In the genomic region with DNA sequence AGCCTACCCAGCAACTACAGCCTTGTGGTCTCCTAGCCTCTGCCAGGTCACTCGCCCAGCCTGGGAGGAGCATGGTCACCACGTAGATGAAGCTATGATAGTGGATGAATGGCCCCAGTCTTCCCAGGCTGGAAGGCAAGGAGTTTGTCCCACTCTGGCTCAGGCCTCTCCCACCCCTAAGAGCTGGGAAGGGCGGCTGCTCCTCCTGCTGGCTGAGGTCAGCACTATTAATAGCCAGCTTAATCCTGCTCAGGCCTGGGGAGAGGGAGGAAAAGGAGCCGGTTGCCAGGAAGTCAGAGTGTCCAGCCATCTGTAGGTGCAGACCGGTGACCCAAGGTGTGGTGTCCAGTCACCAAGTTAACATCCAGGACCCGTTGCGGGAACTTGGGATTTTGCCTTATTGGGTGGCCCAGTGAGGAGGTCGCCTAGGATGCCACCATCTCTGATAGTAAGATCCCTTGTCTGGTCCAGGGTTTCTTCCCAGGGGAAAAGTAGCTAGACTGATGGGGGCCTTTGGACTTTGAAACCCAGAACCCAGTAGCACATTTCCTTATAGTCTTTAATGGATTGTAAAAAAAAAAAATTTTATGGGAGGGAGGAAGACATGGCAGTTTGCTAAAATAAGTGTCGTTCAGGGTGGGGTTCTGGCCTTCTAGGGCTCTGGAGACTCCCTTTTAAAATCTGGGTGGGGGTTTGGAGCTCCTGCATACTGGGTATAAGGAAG, we compare ENCODE assay signal across 8 mouse cellular contexts. TPM values are rescaled to one million over a fixed set of nuclear protein-coding genes. Genes with fewer than 3 reads are reported as not detected.
DNase-seq lines count a peak whose midpoint lies in the region; ATAC-seq and TF ChIP-seq lines count a peak whose summit lies in the region.

No protein-coding gene starts in this region.

- no peak overlapping the region for H3K9ac ChIP-seq in forebrain, embryonic 12.5 days
- no peak overlapping the region; the same call in 1 of the 2 replicates for H3K9ac ChIP-seq in limb, embryonic 11.5 days (ENCODE audit: low read length)
- no peak overlapping the region for H3K9ac ChIP-seq in midbrain, postnatal 0 days (replicated peaks; ENCODE audit: low read length, poor library complexity, severe bottlenecking)

- 50% methylated on average over 9 of the region's 9 CpGs for WGBS in forebrain, embryonic 12.5 days
- WGBS in limb, embryonic 11.5 days, result 45% methylated on average over 9 of the region's 9 CpGs
- 46% methylated on average over 9 of the region's 9 CpGs for WGBS in midbrain, postnatal 0 days

- H3K4me2 ChIP-seq in forebrain, embryonic 12.5 days, result no peak overlapping the region
- no peak overlapping the region for H3K4me2 ChIP-seq in limb, embryonic 11.5 days (ENCODE audit: low read depth, severe bottlenecking)
- H3K4me2 ChIP-seq in midbrain, postnatal 0 days (ENCODE audit: low read depth, low read length, poor library complexity, severe bottlenecking), result no peak overlapping the region

- ATAC-seq in forebrain, embryonic 12.5 days (ENCODE audit: low FRiP score), result 0 out of 2 replicates have a peak, but pooled peaks have one; percentile 36
- peak; percentile 61 for ATAC-seq in limb, embryonic 11.5 days (ENCODE audit: insufficient number of reproducible peaks, low FRiP score, low TSS enrichment, low read depth)
- ATAC-seq in midbrain, postnatal 0 days (ENCODE audit: low FRiP score), result peak; percentile 58; the same call in 1 of the 2 replicates

- intact Hi-C loops in heart, postnatal 14 days (cut with DNase I), result loop anchor here (2.0 to 5.0 kb wide), 3 partner anchors 50 to 168 kb away; a partner anchor contains a TSS
- intact Hi-C loops in left cerebral cortex, postnatal 25 days (cut with DNase I), result no loop called here

- no peak overlapping the region for H3K27ac ChIP-seq in forebrain, embryonic 12.5 days
- no peak overlapping the region for H3K27ac ChIP-seq in limb, embryonic 11.5 days (replicated peaks; ENCODE audit: low read depth, low read length)
- no peak overlapping the region for H3K27ac ChIP-seq in midbrain, postnatal 0 days (ENCODE audit: low read depth, low read length)

- no peak overlapping the region for H3K4me3 ChIP-seq in forebrain, embryonic 12.5 days (replicated peaks)
- no peak overlapping the region for H3K4me3 ChIP-seq in limb, embryonic 11.5 days (ENCODE audit: low read depth, low read length)
- H3K4me3 ChIP-seq in midbrain, postnatal 0 days (ENCODE audit: low read depth, low read length), result no peak overlapping the region

- H3K27me3 ChIP-seq in forebrain, embryonic 12.5 days, result no peaks in the 10 kb centered on the region
- no peaks in the 10 kb centered on the region for H3K27me3 ChIP-seq in limb, embryonic 11.5 days (ENCODE audit: control insufficient read depth, insufficient read depth, low read length)
- H3K27me3 ChIP-seq in midbrain, postnatal 0 days (ENCODE audit: insufficient read depth, low read length), result no peaks in the 10 kb centered on the region

- peak; percentile 68 for DNase-seq in 3T3-L1 (ENCODE audit: low read depth, low spot score)
- peak; percentile 43 for DNase-seq in adrenal gland, postnatal 25 days
- peak; percentile 72 to 78 for DNase-seq in heart, postnatal 14 days
- peak; percentile 69 for DNase-seq in limb, embryonic 11.5 days (ENCODE audit: low spot score)
- DNase-seq in midbrain, postnatal 0 days (ENCODE audit: low spot score), result peak; percentile 59
- DNase-seq in left cerebral cortex, postnatal 25 days (ENCODE audit: low spot score in 2 of 2), result no peak
- DNase-seq in thymus, adult 18-20 months, result no peak

- peaks cover 6% of the 10 kb centered on the region for H3K4me1 ChIP-seq in forebrain, embryonic 12.5 days
- H3K4me1 ChIP-seq in limb, embryonic 11.5 days (ENCODE audit: control insufficient read depth, insufficient read depth, low read length), result peaks cover 15% of the 10 kb centered on the region
- H3K4me1 ChIP-seq in midbrain, postnatal 0 days (ENCODE audit: insufficient read depth, low read length), result no peaks in the 10 kb centered on the region

- H3K9me3 ChIP-seq in forebrain, embryonic 12.5 days, result no peaks in the 10 kb centered on the region
- no peaks in the 10 kb centered on the region for H3K9me3 ChIP-seq in limb, embryonic 11.5 days (ENCODE audit: control insufficient read depth, low read length)
- no peaks in the 10 kb centered on the region for H3K9me3 ChIP-seq in midbrain, postnatal 0 days (ENCODE audit: low read length)

- no peaks in the 10 kb centered on the region for H3K36me3 ChIP-seq in forebrain, embryonic 12.5 days (replicated peaks)
- no peaks in the 10 kb centered on the region for H3K36me3 ChIP-seq in limb, embryonic 11.5 days (ENCODE audit: control insufficient read depth, insufficient read depth, low read length)
- H3K36me3 ChIP-seq in midbrain, postnatal 0 days (ENCODE audit: insufficient read depth, low read length), result no peaks in the 10 kb centered on the region

- TF ChIP-seq CTCF in midbrain, postnatal 0 days (IDR thresholded peaks at IDR 0.05), result peak; percentile 67

RNA-seq across cellular contexts. Expression of a gene that starts 19.1 kb away (rescaled TPM):
- 36.7 and 53.2 TPM in 2 replicates for total RNA-seq in adrenal gland, postnatal 25 days (2021)
- polyA plus RNA-seq in forebrain, embryonic 12.5 days (2016; fragmentation: Nextera tagmentation; extraction: Ambion mirVana), result 3.4 and 4.5 TPM in 2 replicates
- total RNA-seq in heart, postnatal 14 days (2021), result 10 to 100 TPM; 12.9 to 15.6 TPM
- 4.8 and 6.0 TPM in 2 replicates for polyA plus RNA-seq in limb, embryonic 11.5 days (2014; fragmentation: Nextera tagmentation; extraction: Ambion mirVana)
- 32.9 and 40.8 TPM in 2 replicates for total RNA-seq in midbrain, postnatal 0 days (2014; rRNA removed)
- polyA plus RNA-seq in midbrain, postnatal 0 days (2015; fragmentation: Nextera tagmentation; extraction: Ambion mirVana), result 4.3 and 5.2 TPM in 2 replicates
- total RNA-seq in left cerebral cortex, postnatal 25 days (2021), result 10 to 100 TPM; 32.1 to 32.7 TPM

RNA-seq across cellular contexts. Expression of a gene that starts 21.2 kb away (rescaled TPM):
- total RNA-seq in adrenal gland, postnatal 25 days (2021), result 4.8 and 5.2 TPM in 2 replicates
- 9.9 and 11.3 TPM in 2 replicates for polyA plus RNA-seq in forebrain, embryonic 12.5 days (2016; fragmentation: Nextera tagmentation; extraction: Ambion mirVana)
- 1 to 10 TPM; 3.4 to 4.1 TPM for total RNA-seq in heart, postnatal 14 days (2021)
- polyA plus RNA-seq in limb, embryonic 11.5 days (2014; fragmentation: Nextera tagmentation; extraction: Ambion mirVana), result 16.0 and 16.3 TPM in 2 replicates
- 15.6 and 16.8 TPM in 2 replicates for total RNA-seq in midbrain, postnatal 0 days (2014; rRNA removed)
- 10.6 and 11.0 TPM in 2 replicates for polyA plus RNA-seq in midbrain, postnatal 0 days (2015; fragmentation: Nextera tagmentation; extraction: Ambion mirVana)
- total RNA-seq in left cerebral cortex, postnatal 25 days (2021), result 10 to 100 TPM; 13.0 to 13.8 TPM

RNA-seq across cellular contexts. Expression of a gene that starts 44.1 kb away (rescaled TPM):
- 14.5 and 15.4 TPM in 2 replicates for total RNA-seq in adrenal gland, postnatal 25 days (2021)
- polyA plus RNA-seq in forebrain, embryonic 12.5 days (2016; fragmentation: Nextera tagmentation; extraction: Ambion mirVana), result 14.8 and 15.0 TPM in 2 replicates
- total RNA-seq in heart, postnatal 14 days (2021), result 100 to 1,000 TPM; 101 to 170 TPM
- 7.3 and 8.8 TPM in 2 replicates for polyA plus RNA-seq in limb, embryonic 11.5 days (2014; fragmentation: Nextera tagmentation; extraction: Ambion mirVana)
- 9.8 and 11.6 TPM in 2 replicates for total RNA-seq in midbrain, postnatal 0 days (2014; rRNA removed)
- polyA plus RNA-seq in midbrain, postnatal 0 days (2015; fragmentation: Nextera tagmentation; extraction: Ambion mirVana), result 12.8 and 14.8 TPM in 2 replicates
- 1 to 10 TPM; 6.1 to 6.3 TPM for total RNA-seq in left cerebral cortex, postnatal 25 days (2021)

RNA-seq across cellular contexts. Expression of a gene that starts 46.7 kb away (rescaled TPM):
- total RNA-seq in adrenal gland, postnatal 25 days (2021), result not detected in 2 replicates
- polyA plus RNA-seq in forebrain, embryonic 12.5 days (2016; fragmentation: Nextera tagmentation; extraction: Ambion mirVana), result 0.50 TPM in 1 of 2 replicates, not detected in the other
- total RNA-seq in heart, postnatal 14 days (2021), result 10 to 100 TPM; 52.6 to 94.6 TPM
- 0.29 and 0.79 TPM in 2 replicates for polyA plus RNA-seq in limb, embryonic 11.5 days (2014; fragmentation: Nextera tagmentation; extraction: Ambion mirVana)
- total RNA-seq in midbrain, postnatal 0 days (2014; rRNA removed), result not detected in 2 replicates
- polyA plus RNA-seq in midbrain, postnatal 0 days (2015; fragmentation: Nextera tagmentation; extraction: Ambion mirVana), result 0.42 and 0.65 TPM in 2 replicates
- not detected for total RNA-seq in left cerebral cortex, postnatal 25 days (2021)

RNA-seq across cellular contexts. Expression of a gene that starts 47.5 kb away (rescaled TPM):
- total RNA-seq in adrenal gland, postnatal 25 days (2021), result 49.1 and 54.0 TPM in 2 replicates
- 67.1 and 71.4 TPM in 2 replicates for polyA plus RNA-seq in forebrain, embryonic 12.5 days (2016; fragmentation: Nextera tagmentation; extraction: Ambion mirVana)
- total RNA-seq in heart, postnatal 14 days (2021), result 10 to 100 TPM; 19.9 to 20.8 TPM
- 29.3 and 36.4 TPM in 2 replicates for polyA plus RNA-seq in limb, embryonic 11.5 days (2014; fragmentation: Nextera tagmentation; extraction: Ambion mirVana)
- 25.9 and 26.4 TPM in 2 replicates for total RNA-seq in midbrain, postnatal 0 days (2014; rRNA removed)
- 40.0 and 40.7 TPM in 2 replicates for polyA plus RNA-seq in midbrain, postnatal 0 days (2015; fragmentation: Nextera tagmentation; extraction: Ambion mirVana)
- total RNA-seq in left cerebral cortex, postnatal 25 days (2021), result 10 to 100 TPM; 41.3 to 46.5 TPM

Comparison
In these comparisons a context has a peak if more than half of its experiments do, and no peak if none do; other contexts are left out.
1. DNase-seq: peak in 3T3-L1 (single experiment), adrenal gland, postnatal 25 days (single experiment), heart, postnatal 14 days (2 of 2), limb, embryonic 11.5 days (single experiment) and midbrain, postnatal 0 days (single experiment); none in left cerebral cortex, postnatal 25 days (0 of 2) and thymus, adult 18-20 months (0 of 2).
2. Peak in every context shown above with its lines, with median percentiles within 50 percentile points of each other: ATAC-seq.